Mouse (Mus musculus): ENCODE measurements at regions not wholly inside any gene's neighbourhood (a gene's known extent, or its start where the extent isn't known, plus 50 kb on each side); places are given as distances from the start of the nearest gene placed in this dataset.

- no peak for DNase-seq (ENCODE audit: low spot score in 2 of 2)
Observed at GRCm38 (mm10) chr6:89006997-89007396, 104.9 kb downstream of the Tpra1 start.

- no peak for DNase-seq (ENCODE audit: low spot score in 2 of 2)
Observed at GRCm38 (mm10) chr6:89007516-89007915, 105.5 kb downstream of the Tpra1 start.

GRCm38 (mm10) chr6:89008614-89009171, 106.6 kb downstream of the Tpra1 start:
- DNase-seq (ENCODE audit: low spot score in 2 of 2): peak; percentile 35 to 42

DNA sequence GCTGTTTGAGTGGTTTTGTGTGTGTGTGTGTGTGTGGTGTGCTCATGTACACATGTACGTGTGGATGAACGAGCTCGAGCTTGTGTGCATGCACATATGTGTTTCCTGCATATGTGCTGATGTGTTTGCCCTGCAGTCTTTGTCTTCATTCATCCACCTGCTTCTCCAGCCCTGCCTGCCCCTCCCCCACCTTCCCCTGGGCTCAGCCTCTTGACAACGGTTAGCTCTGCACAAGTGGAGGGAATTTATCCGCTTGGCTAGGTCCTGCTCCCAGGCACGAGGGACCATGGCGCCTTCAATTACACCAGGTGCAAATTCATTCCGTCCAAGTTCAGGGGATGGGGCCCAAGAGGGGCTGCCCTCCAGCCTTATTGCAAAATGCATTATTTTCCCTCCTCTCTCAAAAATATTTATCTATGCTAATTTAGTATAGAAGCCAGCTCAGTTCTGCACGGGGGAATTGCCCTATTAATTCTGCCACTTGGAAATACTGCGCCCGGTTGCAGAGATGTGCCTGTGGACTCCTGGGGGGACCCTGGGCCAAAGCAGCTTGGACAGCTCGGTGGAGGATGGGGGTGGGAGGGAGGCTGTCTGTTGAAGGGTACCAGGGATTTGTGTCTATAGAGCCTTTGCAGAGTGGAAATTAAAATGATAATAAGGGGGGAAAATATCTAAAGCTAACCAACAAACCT, 111.1 kb downstream of the Tpra1 start:
- DNase-seq (ENCODE audit: low spot score in 2 of 2): peak in 1 of 2 experiments; percentile 23

DNA sequence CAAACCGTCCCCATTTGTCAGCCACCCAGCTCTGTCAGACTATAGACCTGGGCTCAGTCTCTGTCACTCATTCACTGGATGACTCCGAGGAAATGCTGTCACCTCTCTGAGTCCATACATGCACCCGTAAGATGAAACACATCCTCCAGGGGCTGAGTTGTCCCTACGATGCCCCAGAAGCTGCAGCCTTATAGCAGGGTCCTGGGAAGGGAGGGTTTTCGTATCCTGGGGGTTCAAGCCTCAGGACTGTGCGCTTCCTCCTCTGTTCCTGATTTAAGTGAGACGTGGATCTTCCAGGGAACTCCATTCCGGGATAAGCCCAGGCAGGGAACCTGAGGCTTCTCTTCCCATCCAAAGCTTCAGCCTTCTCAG, 111.6 kb downstream of the Tpra1 start:
- no peak for DNase-seq (ENCODE audit: low spot score in 2 of 2)

GRCm38 (mm10) chr6:89024101-89024650, 122.1 kb downstream of the Tpra1 start:
- DNase-seq (ENCODE audit: low spot score in 2 of 2): peak in 1 of 2 experiments; percentile 30

DNA sequence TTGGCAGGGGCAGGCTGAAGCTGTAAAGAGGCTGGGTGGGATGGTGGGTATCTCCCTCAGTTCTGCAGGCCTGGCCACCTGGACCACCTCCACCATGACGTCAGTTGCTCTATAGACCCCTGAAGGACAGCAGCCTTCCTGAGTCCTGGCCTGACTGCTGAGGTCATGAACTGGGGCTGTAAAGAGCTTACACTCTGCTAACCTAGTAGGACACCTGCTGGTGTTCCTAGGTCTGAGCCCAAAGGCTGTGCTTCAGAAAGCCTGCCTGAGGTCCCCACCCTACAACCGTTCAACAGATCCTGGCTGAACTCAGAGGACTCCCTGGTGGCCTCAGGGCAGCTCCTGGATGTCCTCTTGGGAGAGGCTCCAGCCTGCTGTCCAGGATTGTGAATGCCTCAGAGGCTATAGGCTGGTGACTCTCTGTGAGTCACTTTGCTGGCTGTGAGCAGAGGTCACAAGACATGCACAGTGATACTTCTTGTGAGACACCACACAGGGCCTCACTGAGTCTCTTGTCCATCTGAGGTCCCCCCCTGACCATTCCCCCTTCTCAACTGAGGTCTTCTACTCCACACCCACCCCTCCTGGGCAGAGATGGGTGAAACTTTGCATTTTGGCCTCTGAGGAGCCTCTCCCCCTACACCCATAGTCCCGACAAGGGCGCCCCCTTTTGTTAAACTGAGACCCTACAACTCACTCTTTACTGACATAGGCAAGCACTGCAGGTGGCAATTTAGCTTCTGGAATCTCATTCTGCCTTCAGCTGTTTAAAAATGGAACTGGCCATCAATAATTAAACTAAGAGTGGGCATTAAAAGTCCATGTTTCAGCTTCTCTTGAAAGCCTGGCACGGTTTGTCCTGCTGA, 131.6 kb downstream of the Tpra1 start:
- DNase-seq (ENCODE audit: low spot score in 2 of 2): peak in 1 of 2 experiments; percentile 60

GRCm38 (mm10) chr6:89034455-89034854, 132.4 kb downstream of the Tpra1 start:
- DNase-seq (ENCODE audit: low spot score in 2 of 2): no peak

- DNase-seq (ENCODE audit: low spot score in 2 of 2): no peak
Observed at GRCm38 (mm10) chr6:89035061-89035835, 133.2 kb downstream of the Tpra1 start.

DNA sequence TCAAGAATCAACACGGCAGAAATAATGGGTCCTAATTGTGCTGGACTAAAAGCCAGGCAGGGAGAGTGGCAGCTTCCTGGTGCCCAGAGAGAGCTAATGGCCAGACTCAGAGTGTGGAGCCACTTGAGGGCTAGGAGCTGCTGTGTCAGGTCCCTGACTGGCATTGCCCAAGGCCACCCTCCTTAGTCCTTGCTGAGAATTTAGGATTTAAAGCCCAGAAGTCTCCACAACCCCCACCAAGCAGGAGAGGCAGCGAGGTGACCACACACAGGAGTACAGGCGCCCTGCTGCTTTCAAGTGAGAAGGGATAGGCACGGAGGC, 133.7 kb downstream of the Tpra1 start:
- no peak for DNase-seq (ENCODE audit: low spot score in 2 of 2)

DNA sequence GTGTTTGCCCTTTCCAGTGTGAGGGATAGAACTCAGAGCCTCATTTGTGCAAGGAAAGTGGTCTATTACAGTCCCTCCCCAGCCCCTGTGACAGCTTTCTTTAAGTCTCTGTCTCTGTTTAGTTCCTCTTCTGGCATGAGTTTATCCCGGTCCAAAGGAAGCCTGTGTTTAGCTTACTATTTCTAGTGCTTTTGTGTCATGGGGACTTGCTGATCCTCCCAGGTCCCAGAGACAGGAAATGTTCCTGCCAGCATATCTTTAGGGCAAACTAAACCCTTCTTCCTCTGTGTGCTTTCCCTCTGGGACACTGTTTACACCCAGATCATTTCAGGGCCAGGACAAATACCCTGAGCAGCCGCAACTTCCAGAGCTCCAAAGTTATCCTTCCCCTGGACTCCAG, 135.3 kb downstream of the Tpra1 start:
- no peak for DNase-seq (ENCODE audit: low spot score in 2 of 2)

GRCm38 (mm10) chr6:89037901-89038300, 135.8 kb downstream of the Tpra1 start:
- peak; percentile 17 to 33 for DNase-seq (ENCODE audit: low spot score in 2 of 2)

- no peak for DNase-seq (ENCODE audit: low spot score in 2 of 2)
Observed at GRCm38 (mm10) chr6:89040919-89041318, 138.9 kb downstream of the Tpra1 start.

DNA sequence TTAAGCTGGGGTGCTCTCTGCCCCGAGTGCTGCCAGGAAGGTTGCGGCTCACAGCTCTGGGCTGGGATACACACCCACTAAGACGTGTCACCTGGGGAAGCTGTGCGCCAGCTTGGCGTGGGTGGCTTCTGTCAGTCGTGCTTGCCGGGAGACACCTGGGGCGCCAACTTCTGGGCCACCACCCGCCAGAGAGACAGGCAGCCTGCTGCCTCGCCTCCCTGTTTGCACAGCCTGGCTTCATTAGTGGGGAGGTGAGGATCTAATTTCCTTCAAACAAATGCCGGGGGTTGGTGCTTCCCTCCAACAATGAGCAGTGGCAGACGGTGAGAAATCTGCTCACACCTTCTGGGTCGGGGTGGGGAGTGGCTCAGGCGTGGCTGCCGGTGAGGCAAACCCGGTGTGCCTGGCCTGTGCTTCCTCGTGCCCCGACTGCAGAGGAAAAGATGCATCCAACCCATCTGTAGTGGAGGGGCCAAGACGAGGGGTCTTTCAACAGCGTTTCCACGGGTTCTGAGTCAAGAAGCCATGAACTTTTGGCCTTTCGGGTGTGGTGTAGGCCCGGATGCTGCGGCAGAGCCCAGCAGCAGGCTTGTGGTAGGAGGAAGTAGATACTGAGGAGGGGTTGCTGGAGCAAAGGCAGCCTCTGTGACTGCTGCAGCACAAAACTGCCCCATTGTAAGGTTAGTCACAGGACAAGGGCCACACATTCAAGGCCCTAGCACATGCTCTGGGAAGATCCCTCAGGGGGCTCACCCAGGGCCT, 140.6 kb downstream of the Tpra1 start:
- peak; percentile 56 to 67 for DNase-seq (ENCODE audit: low spot score in 2 of 2)

DNA sequence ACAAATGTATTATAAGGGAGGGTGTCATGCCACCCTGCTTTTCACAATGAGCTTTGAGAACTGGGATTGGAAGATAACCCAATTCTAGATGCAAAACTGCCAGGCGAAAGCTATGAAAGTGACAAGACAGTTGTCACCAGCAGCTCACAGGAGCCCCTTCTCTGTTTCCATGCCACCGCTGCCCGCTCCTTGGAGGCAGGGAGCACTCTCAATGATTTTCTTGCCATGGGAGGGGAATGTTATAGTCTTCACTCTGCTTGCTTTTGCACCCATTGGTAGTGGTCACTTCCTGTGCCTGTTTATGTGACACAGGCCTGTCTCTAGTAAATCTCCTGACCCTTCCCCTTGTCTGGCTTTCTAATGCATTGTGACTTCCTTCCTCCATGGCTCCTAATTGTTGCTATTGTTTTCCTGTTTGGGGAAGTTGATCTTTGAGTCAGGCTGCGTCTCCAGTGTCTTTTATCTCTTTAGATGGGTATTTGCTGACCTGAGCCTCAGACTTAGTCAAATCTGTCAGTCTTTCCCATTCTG, 143.4 kb downstream of the Tpra1 start:
- no peak for DNase-seq (ENCODE audit: low spot score in 2 of 2)

DNA sequence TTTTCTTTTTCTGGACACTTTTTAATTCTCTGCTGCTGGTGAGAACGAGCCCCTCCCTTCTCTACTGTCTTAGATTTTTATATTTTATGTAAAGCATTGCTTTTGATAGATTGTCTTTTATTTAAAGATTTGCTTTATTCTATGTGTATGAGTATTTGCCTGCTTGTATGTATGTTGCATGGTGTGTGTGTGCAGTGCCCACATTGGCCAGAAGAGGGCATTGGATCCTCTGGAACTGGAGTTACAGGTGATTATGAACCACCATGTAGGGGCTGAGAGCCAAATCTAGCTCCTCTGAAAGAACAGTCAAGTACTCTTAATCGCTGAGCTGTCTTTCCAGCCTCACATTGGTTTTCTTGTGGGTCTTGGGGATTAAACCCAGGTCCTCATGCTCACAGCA, 144.4 kb downstream of the Tpra1 start:
- no peak for DNase-seq (ENCODE audit: low spot score in 2 of 2)

GRCm38 (mm10) chr6:89047629-89048332, 145.7 kb downstream of the Tpra1 start:
- peak; percentile 14 to 20 for DNase-seq (ENCODE audit: low spot score in 2 of 2)

- no peak for DNase-seq (ENCODE audit: low spot score in 2 of 2)
Observed at GRCm38 (mm10) chr6:89049290-89049689, 147.2 kb downstream of the Tpra1 start.

DNA sequence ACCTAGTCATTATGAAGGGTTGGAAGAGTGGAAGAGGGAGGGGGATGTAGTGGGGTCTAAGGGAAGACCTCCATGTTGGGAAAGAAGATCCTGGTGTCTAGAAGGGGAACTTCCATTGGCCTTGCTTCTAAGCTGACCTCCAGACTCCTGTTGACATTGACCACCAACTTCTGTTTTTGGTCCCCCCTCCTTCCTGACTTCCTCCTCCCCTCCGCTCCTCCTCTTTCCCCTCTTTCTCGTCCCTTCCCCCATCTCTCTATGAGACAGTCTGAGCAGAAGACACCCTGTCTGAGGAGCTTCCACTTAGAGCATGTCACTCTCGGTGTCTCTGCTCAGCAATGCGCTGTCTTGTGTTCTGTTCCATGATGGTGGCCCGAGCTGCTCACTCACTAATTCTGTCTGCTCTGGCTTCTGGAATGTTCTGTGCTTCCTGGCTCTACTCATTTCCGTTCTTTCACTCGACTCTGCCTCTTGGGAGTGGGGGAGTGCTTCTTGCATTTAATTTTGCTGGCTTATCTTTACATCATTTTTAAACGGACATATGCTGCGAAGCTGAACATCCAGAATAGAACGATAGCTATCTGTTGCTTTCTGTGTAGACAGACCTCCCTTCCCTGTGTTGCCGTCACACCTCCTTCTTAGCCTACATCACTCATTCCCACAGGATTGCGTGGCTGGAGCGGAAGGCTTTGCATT, 148.7 kb downstream of the Tpra1 start:
- no peak for DNase-seq (ENCODE audit: low spot score in 2 of 2)

Measured in thymus, postnatal 10 days (tissue).